Mouse (Mus musculus) R1 (cell line): ENCODE measurements around the gene Usp30.

Source experiments
- DNase-seq: peaks from one replicate; pipeline ENCODE4 v3.0.0-alpha.2; 2018; ENCODE audit warnings: low read depth, low spot score

Gene Usp30

GRCm38 (mm10) chr5:114065161-114065560 lies at the start of gene Usp30:
Usp30 (plus strand) TSS chr5:114065461.
- DNase-seq: no peak

- no peak for DNase-seq
Measured at GRCm38 (mm10) chr5:114024390-114024789, 40.9 kb upstream of the Usp30 start.

GRCm38 (mm10) chr5:114024885-114025284 lies 40.4 kb upstream of the Usp30 start:
- peak; percentile 46 for DNase-seq

- no peak for DNase-seq
Measured at GRCm38 (mm10) chr5:114027217-114027944, 37.9 kb upstream of the Usp30 start.

GRCm38 (mm10) chr5:114028111-114028510 lies 37.1 kb upstream of the Usp30 start:
- no peak for DNase-seq

GRCm38 (mm10) chr5:114030652-114031051 lies 34.6 kb upstream of the Usp30 start:
- peak; percentile 68 for DNase-seq

- peak; percentile 81 for DNase-seq
Measured at GRCm38 (mm10) chr5:114032161-114032763, 33.0 kb upstream of the Usp30 start.

- DNase-seq: no peak
Measured at GRCm38 (mm10) chr5:114034393-114034792, 30.9 kb upstream of the Usp30 start.

GRCm38 (mm10) chr5:114035111-114035510 lies 30.1 kb upstream of the Usp30 start:
- DNase-seq: no peak

- DNase-seq: no peak
Measured at GRCm38 (mm10) chr5:114040508-114040907, 24.8 kb upstream of the Usp30 start.

GRCm38 (mm10) chr5:114040911-114041310 lies 24.4 kb upstream of the Usp30 start:
- no peak for DNase-seq

- DNase-seq: peak; percentile 70
Measured at GRCm38 (mm10) chr5:114041327-114041930, 23.8 kb upstream of the Usp30 start.

- DNase-seq: no peak
Measured at GRCm38 (mm10) chr5:114043800-114044199, 21.5 kb upstream of the Usp30 start.

GRCm38 (mm10) chr5:114045134-114045533 lies 20.1 kb upstream of the Usp30 start:
- DNase-seq: no peak

GRCm38 (mm10) chr5:114046151-114046550 lies 19.1 kb upstream of the Usp30 start:
- DNase-seq: no peak

- no peak for DNase-seq
Measured at GRCm38 (mm10) chr5:114046604-114047003, 18.7 kb upstream of the Usp30 start.

GRCm38 (mm10) chr5:114047182-114047581 lies 18.1 kb upstream of the Usp30 start:
- DNase-seq: peak; percentile 37

GRCm38 (mm10) chr5:114048731-114049308 lies 16.4 kb upstream of the Usp30 start:
- DNase-seq: no peak

- DNase-seq: peak; percentile 80
Measured at GRCm38 (mm10) chr5:114052246-114052761, 13.0 kb upstream of the Usp30 start.

GRCm38 (mm10) chr5:114057129-114057731 lies 8.0 kb upstream of the Usp30 start:
- no peak for DNase-seq

- DNase-seq: no peak
Measured at GRCm38 (mm10) chr5:114061675-114062074, 3.6 kb upstream of the Usp30 start.

- DNase-seq: no peak
Measured at GRCm38 (mm10) chr5:114063958-114064357, 1.3 kb upstream of the Usp30 start.
